Mouse (Mus musculus) midbrain, embryonic 13.5 days (tissue): ENCODE measurements around the gene Slc2a9. TPM values are rescaled to one million over a fixed set of nuclear protein-coding genes. Genes with fewer than 3 reads are reported as not detected.

Experiments
- ATAC-seq: fragments of 200-750 bp; cut with Nextera tagmentation; 2 replicates; pipeline ENCODE4 v1.8.0; 2017; ENCODE audit warnings: mild to moderate bottlenecking, moderate TSS enrichment, moderate library complexity
- H3K27ac ChIP-seq: fragments of 300-500 bp; sonication (generic); 2 replicates; pipeline ENCODE4 v1.5.1; 2015; ENCODE audit warnings: inconsistent platforms, mild to moderate bottlenecking, moderate library complexity
- H3K27me3 ChIP-seq: fragments of 300-500 bp; sonication (generic); 2 replicates; pipeline ENCODE4 v1.6.1; 2015; ENCODE audit warnings: mild to moderate bottlenecking, inconsistent platforms
- H3K36me3 ChIP-seq: fragments of 300-500 bp; sonication (generic); 2 replicates; pipeline ENCODE4 v1.6.1; 2015; ENCODE audit warnings: mild to moderate bottlenecking, inconsistent platforms
- H3K4me1 ChIP-seq: fragments of 300-500 bp; sonication (generic); replicated peaks from 2 replicates; pipeline ENCODE4 v1.6.1; 2015; ENCODE audit warnings: inconsistent platforms
- H3K4me2 ChIP-seq: fragments of 300-500 bp; sonication (generic); replicated peaks from 2 replicates; pipeline ENCODE4 v1.6.1; 2015; ENCODE audit warnings: moderate library complexity, mild to moderate bottlenecking, inconsistent platforms
- H3K4me3 ChIP-seq: fragments of 300-500 bp; sonication (generic); replicated peaks from 2 replicates; pipeline ENCODE4 v1.5.1; 2015; ENCODE audit warnings: mild to moderate bottlenecking, inconsistent platforms
- H3K9ac ChIP-seq: fragments of 300-500 bp; sonication (generic); replicated peaks from 2 replicates; pipeline ENCODE4 v1.6.1; 2015; ENCODE audit warnings: mild to moderate bottlenecking, inconsistent platforms
- H3K9me3 ChIP-seq: fragments of 300-500 bp; sonication (generic); 2 replicates; pipeline ENCODE4 v1.6.1; 2016; ENCODE audit warnings: mild to moderate bottlenecking, inconsistent platforms
- WGBS: fragments of 180-500 bp; shearing (Covaris S2); methylation state at CpG from one replicate; pipeline ENCODE4 v1.1.7; 2015; 5-methylcytosine and 5-hydroxymethylcytosine counted together
- polyA plus RNA-seq: library from polyadenylated mRNA; unstranded; fragments of >200 nt; fragmentation: Nextera tagmentation; extraction: Ambion mirVana; gene quantifications from 2 replicates; pipeline ENCODE4 v1.2.1, GENCODE M21; 2015

The Slc2a9 gene
- polyA plus RNA-seq, 1 experiment from 2014 or later = 0.11 TPM

- Histone ChIP-seq H3K4me1 (no peaks in the 10 kb centered on the region), H3K4me3 (no peak overlapping the region), H3K27ac (no peak overlapping the region), H3K9ac (no peak overlapping the region), H3K36me3 (peaks cover 97% of the 10 kb centered on the region), H3K9me3 (no peaks in the 10 kb centered on the region), H3K4me2 (no peak overlapping the region), H3K27me3 (no peaks in the 10 kb centered on the region)
- no peak for ATAC-seq
- WGBS = 88% methylated on average over 4 of the region's 4 CpGs
Measured at GRCm38 (mm10) chr5:38532084-38532483, 29.1 kb upstream of the Slc2a9 start.

GRCm38 (mm10) chr5:38529724-38530428, 26.9 kb upstream of the Slc2a9 start:
- Histone ChIP-seq H3K36me3 (peaks cover 96% of the 10 kb centered on the region), H3K27me3 (no peaks in the 10 kb centered on the region), H3K4me2 (no peak overlapping the region), H3K4me1 (no peaks in the 10 kb centered on the region), H3K9ac (no peak overlapping the region), H3K9me3 (no peaks in the 10 kb centered on the region), H3K27ac (no peak overlapping the region), H3K4me3 (no peak overlapping the region)
- whole genome bisulfite sequencing = 75% methylated on average over 6 of the region's 6 CpGs
- ATAC-seq = peak; percentile 67

- no peak overlapping the region for H3K9ac ChIP-seq
- H3K36me3 ChIP-seq = peaks cover 30% of the 10 kb centered on the region
- ATAC-seq = no peak
- no peak overlapping the region for H3K4me2 ChIP-seq
- no peaks in the 10 kb centered on the region for H3K9me3 ChIP-seq
- no peak overlapping the region for H3K27ac ChIP-seq
- no peaks in the 10 kb centered on the region for H3K27me3 ChIP-seq
- H3K4me3 ChIP-seq = no peak overlapping the region
- WGBS = 96% methylated on average over 5 of the region's 5 CpGs
- H3K4me1 ChIP-seq = no peaks in the 10 kb centered on the region
Measured at GRCm38 (mm10) chr5:38522977-38523376, 20.0 kb upstream of the Slc2a9 start.

- H3K27me3 ChIP-seq = no peaks in the 10 kb centered on the region
- no peaks in the 10 kb centered on the region for H3K9me3 ChIP-seq
- H3K9ac ChIP-seq = no peak overlapping the region
- 34% methylated on average over 1 of the region's 1 CpGs for WGBS
- ATAC-seq = no peak
- peaks cover 9% of the 10 kb centered on the region for H3K36me3 ChIP-seq
- no peak overlapping the region for H3K4me2 ChIP-seq
- H3K4me3 ChIP-seq = no peak overlapping the region
- no peaks in the 10 kb centered on the region for H3K4me1 ChIP-seq
- H3K27ac ChIP-seq = no peak overlapping the region
Measured at GRCm38 (mm10) chr5:38520838-38521237, 17.9 kb upstream of the Slc2a9 start.

GRCm38 (mm10) chr5:38516267-38516666, 13.3 kb upstream of the Slc2a9 start:
- Histone ChIP-seq H3K9ac (no peak overlapping the region), H3K27me3 (no peaks in the 10 kb centered on the region), H3K4me3 (no peak overlapping the region), H3K27ac (no peak overlapping the region), H3K4me2 (no peak overlapping the region), H3K4me1 (peaks cover 7% of the 10 kb centered on the region; the same call in 1 of the 2 replicates), H3K36me3 (no peaks in the 10 kb centered on the region), H3K9me3 (no peaks in the 10 kb centered on the region)
- WGBS = 56% methylated on average over 6 of the region's 6 CpGs
- ATAC-seq = no peak

- 21% methylated on average over 2 of the region's 2 CpGs for WGBS
Measured at GRCm38 (mm10) chr5:38512991-38513390, 10.0 kb upstream of the Slc2a9 start.

GRCm38 (mm10) chr5:38509568-38509967, 6.6 kb upstream of the Slc2a9 start:
- H3K9ac ChIP-seq = no peak overlapping the region
- no peaks in the 10 kb centered on the region for H3K9me3 ChIP-seq
- no peak overlapping the region for H3K4me3 ChIP-seq
- no peak overlapping the region for H3K4me2 ChIP-seq
- 93% methylated on average over 4 of the region's 4 CpGs for WGBS
- H3K4me1 ChIP-seq = peaks cover 7% of the 10 kb centered on the region; the same call in 1 of the 2 replicates
- H3K36me3 ChIP-seq = no peaks in the 10 kb centered on the region
- H3K27ac ChIP-seq = no peak overlapping the region
- ATAC-seq = no peak
- no peaks in the 10 kb centered on the region for H3K27me3 ChIP-seq

More at GRCm38 (mm10) chr5:38512991-38513390, 10.0 kb upstream of the Slc2a9 start:
- no peak overlapping the region for H3K4me2 ChIP-seq
- no peaks in the 10 kb centered on the region for H3K27me3 ChIP-seq
- no peaks in the 10 kb centered on the region for H3K36me3 ChIP-seq
- no peak overlapping the region for H3K27ac ChIP-seq
- H3K4me1 ChIP-seq = peaks cover 7% of the 10 kb centered on the region; the same call in 1 of the 2 replicates
- no peak for ATAC-seq
- no peaks in the 10 kb centered on the region for H3K9me3 ChIP-seq
- no peak overlapping the region for H3K4me3 ChIP-seq
- no peak overlapping the region for H3K9ac ChIP-seq

- H3K4me3 ChIP-seq = no peak overlapping the region
- no peak overlapping the region for H3K27ac ChIP-seq
- no peaks in the 10 kb centered on the region for H3K9me3 ChIP-seq
- H3K36me3 ChIP-seq = no peaks in the 10 kb centered on the region
- 93% methylated on average over 3 of the region's 3 CpGs for WGBS
- no peak overlapping the region for H3K9ac ChIP-seq
- H3K4me2 ChIP-seq = no peak overlapping the region
- H3K4me1 ChIP-seq = no peaks in the 10 kb centered on the region
- ATAC-seq = no peak
- no peaks in the 10 kb centered on the region for H3K27me3 ChIP-seq
Measured at GRCm38 (mm10) chr5:38505435-38505765, 2.5 kb upstream of the Slc2a9 start.

GRCm38 (mm10) chr5:38504747-38505434, 1.9 kb upstream of the Slc2a9 start:
- H3K36me3 ChIP-seq = no peaks in the 10 kb centered on the region
- H3K9me3 ChIP-seq = no peaks in the 10 kb centered on the region
- H3K27ac ChIP-seq = no peak overlapping the region
- 64% methylated on average over 6 of the region's 6 CpGs for WGBS
- no peaks in the 10 kb centered on the region for H3K27me3 ChIP-seq
- no peak overlapping the region for H3K4me2 ChIP-seq
- H3K4me1 ChIP-seq = no peaks in the 10 kb centered on the region
- no peak overlapping the region for H3K9ac ChIP-seq
- no peak overlapping the region for H3K4me3 ChIP-seq
- ATAC-seq = no peak

- no peak for ATAC-seq
- no peak overlapping the region for H3K27ac ChIP-seq
- H3K36me3 ChIP-seq = no peaks in the 10 kb centered on the region
- 98% methylated on average over 1 of the region's 1 CpGs for WGBS
- H3K4me2 ChIP-seq = no peak overlapping the region
- no peaks in the 10 kb centered on the region for H3K27me3 ChIP-seq
- no peaks in the 10 kb centered on the region for H3K9me3 ChIP-seq
- H3K4me3 ChIP-seq = no peak overlapping the region
- no peak overlapping the region for H3K9ac ChIP-seq
- no peaks in the 10 kb centered on the region for H3K4me1 ChIP-seq
Measured at GRCm38 (mm10) chr5:38504116-38504515, 1.2 kb upstream of the Slc2a9 start.

GRCm38 (mm10) chr5:38500043-38500442, 2.9 kb downstream of the Slc2a9 start:
- H3K27ac ChIP-seq = no peak overlapping the region
- H3K4me2 ChIP-seq = no peak overlapping the region
- H3K27me3 ChIP-seq = no peaks in the 10 kb centered on the region
- no peaks in the 10 kb centered on the region for H3K4me1 ChIP-seq
- no peaks in the 10 kb centered on the region for H3K36me3 ChIP-seq
- no peak overlapping the region for H3K9ac ChIP-seq
- ATAC-seq = no peak
- 95% methylated on average over 8 of the region's 8 CpGs for WGBS
- H3K4me3 ChIP-seq = no peak overlapping the region
- H3K9me3 ChIP-seq = no peaks in the 10 kb centered on the region

- WGBS = 85% methylated on average over 7 of the region's 7 CpGs
- H3K27me3 ChIP-seq = no peaks in the 10 kb centered on the region
- no peak for ATAC-seq
Measured at GRCm38 (mm10) chr5:38499316-38499811, 3.6 kb downstream of the Slc2a9 start.

More at GRCm38 (mm10) chr5:38499316-38499811, 3.6 kb downstream of the Slc2a9 start:
- Histone ChIP-seq H3K27ac (no peak overlapping the region), H3K36me3 (no peaks in the 10 kb centered on the region), H3K4me1 (no peaks in the 10 kb centered on the region), H3K4me3 (no peak overlapping the region), H3K9me3 (no peaks in the 10 kb centered on the region), H3K9ac (no peak overlapping the region), H3K4me2 (no peak overlapping the region)
